Mouse (Mus musculus) MEL (cell line): ENCODE measurements around the gene Krtap3-2. TPM values are rescaled to one million over a fixed set of nuclear protein-coding genes. Genes with fewer than 3 reads are reported as not detected.

ENCODE experiments used
- DNase-seq: peaks from one replicate; pipeline ENCODE4 v3.0.0; 2011; ENCODE audit warnings: low read depth, low spot score
- H3K27ac ChIP-seq: 2 replicates; pipeline ENCODE4 v1.5.1; 2012; ENCODE audit warnings: low read depth, mild to moderate bottlenecking, control low read depth, low read length, moderate library complexity; ENCODE audit not compliant: control insufficient read depth
- H3K27me3 ChIP-seq, 2 experiments: fragments of 150-350 bp in 1 of 2; sonication (generic) in 1 of 2; 2 replicates each; pipeline ENCODE4 v1.6.1; 2012; ENCODE audit warnings: low read length in 2 of 2, mild to moderate bottlenecking in 2 of 2, improper control_type of control experiment in 1 of 2, moderate library complexity in 1 of 2; ENCODE audit not compliant: insufficient read depth in 2 of 2, control insufficient read depth in 1 of 2
- H3K36me3 ChIP-seq, 2 experiments: 2 replicates each; pipeline ENCODE4 v1.6.1; 2012 to 2014; ENCODE audit warnings: low read length in 2 of 2, improper control_type of control experiment in 1 of 2, inconsistent platforms in 1 of 2, mild to moderate bottlenecking in 1 of 2; ENCODE audit not compliant: insufficient read depth in 2 of 2, control insufficient read depth in 1 of 2
- H3K4me1 ChIP-seq, 2 experiments: fragments of 150-350 bp in 1 of 2; sonication (generic) in 1 of 2; 2 replicates each; pipeline ENCODE4 v1.6.1; 2012; ENCODE audit warnings: low read length in 2 of 2, improper control_type of control experiment in 1 of 2, mild to moderate bottlenecking in 1 of 2; ENCODE audit not compliant: insufficient read depth in 2 of 2, control insufficient read depth in 1 of 2
- H3K4me3 ChIP-seq, 2 experiments: fragments of 150-350 bp in 1 of 2; sonication (generic) in 1 of 2; 2 replicates each; pipeline ENCODE4 v1.5.1; 2012; ENCODE audit warnings: low read depth in 2 of 2, low read length in 2 of 2, mild to moderate bottlenecking in 2 of 2, moderate library complexity in 2 of 2, control low read depth in 1 of 2, improper control_type of control experiment in 1 of 2; ENCODE audit not compliant: control insufficient read depth in 1 of 2, insufficient read depth in 1 of 2
- H3K79me2 ChIP-seq: 2 replicates; pipeline ENCODE4 v1.6.1; 2012; ENCODE audit warnings: mild to moderate bottlenecking, low read length, moderate library complexity; ENCODE audit not compliant: control insufficient read depth, poor library complexity, insufficient read depth
- H3K9ac ChIP-seq: 2 replicates; pipeline ENCODE4 v1.6.1; 2012; ENCODE audit warnings: low read depth, mild to moderate bottlenecking, control low read depth, low read length, moderate library complexity; ENCODE audit not compliant: control insufficient read depth, poor library complexity, severe bottlenecking
- H3K9me3 ChIP-seq: fragments of 150-350 bp; sonication (generic); replicated peaks from 2 replicates; pipeline ENCODE4 v1.6.1; 2012; ENCODE audit warnings: mild to moderate bottlenecking, low read length, improper control_type of control experiment, moderate library complexity; ENCODE audit not compliant: insufficient read depth
- BHLHE40 ChIP-seq: IDR thresholded peaks from 2 replicates; pipeline ENCODE4 v1.6.1; 2012; ENCODE audit warnings: low read depth, mild to moderate bottlenecking, inconsistent platforms, low read length, improper control_type of control experiment, borderline replicate concordance
- CHD2 ChIP-seq: IDR thresholded peaks from 2 replicates; pipeline ENCODE4 v1.6.1; 2011; ENCODE audit warnings: low read length, improper control_type of control experiment
- EP300 ChIP-seq, 2 experiments: IDR thresholded peaks; 2 replicates each; pipeline ENCODE4 v1.6.1; 2011; ENCODE audit warnings: improper control_type of control experiment in 2 of 2, low read length in 2 of 2, low read depth in 1 of 2, mild to moderate bottlenecking in 1 of 2
- NELFE ChIP-seq: IDR thresholded peaks from 2 replicates; pipeline ENCODE4 v1.6.1; 2011; ENCODE audit warnings: low read depth, low read length, improper control_type of control experiment
- SMC3 ChIP-seq: IDR thresholded peaks from 2 replicates; pipeline ENCODE4 v1.6.1; 2011; ENCODE audit warnings: low read depth, low read length, improper control_type of control experiment
- TAL1 ChIP-seq: IDR thresholded peaks from 2 replicates; pipeline ENCODE4 v1.6.1; 2012; ENCODE audit warnings: mild to moderate bottlenecking, inconsistent platforms, low read length, moderate library complexity, mixed read lengths
- TBP ChIP-seq: IDR thresholded peaks from 2 replicates; pipeline ENCODE4 v1.8.0; 2011; ENCODE audit warnings: low read depth, low read length, improper control_type of control experiment
- UBTF ChIP-seq: IDR thresholded peaks from 2 replicates; pipeline ENCODE4 v1.6.1; 2012; ENCODE audit warnings: low read depth, mild to moderate bottlenecking, inconsistent platforms, low read length, improper control_type of control experiment, moderate library complexity, borderline replicate concordance; ENCODE audit not compliant: insufficient read depth
- polyA plus RNA-seq, 2 experiments: library from polyadenylated mRNA; stranded (reverse) in 1 of 2; unstranded in 1 of 2; fragments of >175 nt in 1 of 2; fragments of >200 nt in 1 of 2; gene quantifications; 2 replicates each; pipeline versions ENCODE4 v1.2.1 to v1.2.4; 2012; ENCODE audit warnings: low replicate concordance in 2 of 2, low read depth in 1 of 2; ENCODE audit not compliant: insufficient read length in 2 of 2, insufficient read depth in 1 of 2, missing spikeins in 1 of 2
- total RNA-seq: library from RNA; depleted of rRNA; stranded (reverse); fragments of 300-350 nt; gene quantifications from 2 replicates; pipeline ENCODE4 v1.2.3, GENCODE M21; 2012; rRNA removed

Krtap3-2 gene
- total and polyA plus RNA-seq, 3 experiments, result not detected

DNA sequence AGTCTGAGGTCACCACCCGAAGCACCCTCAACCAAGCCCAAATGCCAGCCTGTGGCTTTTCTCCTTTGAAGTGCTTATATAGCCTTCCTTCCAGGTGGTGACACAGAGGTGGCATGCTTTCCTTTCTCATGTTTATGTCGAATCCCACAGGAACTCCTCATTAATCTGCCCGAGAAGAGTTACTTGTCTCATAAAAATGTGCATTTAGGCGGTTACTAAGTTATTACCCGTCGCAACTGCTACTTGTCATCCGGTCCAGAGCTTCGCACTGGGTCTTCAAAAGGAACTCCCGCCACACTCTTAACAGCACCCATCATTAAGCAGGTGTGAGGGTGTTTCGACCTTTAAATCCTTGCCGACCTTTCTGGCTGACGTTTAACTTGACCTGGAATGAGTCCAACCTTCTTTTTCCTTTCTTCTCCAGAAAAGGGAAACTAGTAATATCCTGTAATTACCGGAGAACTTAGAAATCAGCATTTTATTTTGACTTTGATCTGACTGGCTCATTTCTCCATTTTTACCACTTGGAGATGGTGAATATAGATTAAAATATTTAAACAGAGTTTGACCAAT, 35.3 kb downstream of the Krtap3-2 start, which contains the start of gene Krt39:
TSS of gene Krt39 (minus strand) at position 51 of the 573 bp plus-strand sequence.
- Histone ChIP-seq H3K27me3 (no peaks in the 10 kb centered on the region), H3K4me1 (no peaks in the 10 kb centered on the region), H3K27ac (no peak within 1 kb of the TSS), H3K9me3 (no peaks in the 10 kb centered on the region), H3K4me3 (no peak within 1 kb of the TSS), H3K36me3 (no peaks in the 10 kb centered on the region), H3K79me2 (no peaks in the 10 kb centered on the region), H3K9ac (no peak within 1 kb of the TSS)
- TF ChIP-seq EP300 (IDR thresholded peaks at IDR 0.05; ENCODE audit: low read depth in 1 of 2, low read length in 2 of 2), result no peak
- no peak for TF ChIP-seq TAL1
- no peak for TF ChIP-seq TBP
- no peak for DNase-seq

DNA sequence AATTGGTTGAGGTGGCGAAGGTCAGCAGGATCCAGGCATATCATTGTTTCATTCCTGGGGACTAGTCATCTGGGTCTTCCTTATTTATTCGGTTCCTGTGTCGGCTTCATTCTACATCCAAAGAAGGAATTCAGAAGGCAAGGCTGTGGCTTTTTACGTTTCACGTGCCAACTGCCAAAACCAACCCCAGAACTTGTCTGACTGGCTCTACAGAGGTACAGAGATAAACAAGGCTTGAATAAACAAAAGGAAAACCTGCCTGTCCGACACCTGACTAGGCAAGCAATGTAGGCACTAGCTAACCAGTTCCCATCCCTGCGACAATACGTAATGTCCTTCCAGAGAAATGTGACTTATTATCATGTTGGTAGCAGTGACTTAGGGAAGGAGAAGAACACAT, 42.6 kb downstream of the Krtap3-2 start:
- Histone ChIP-seq H3K79me2 (no peaks in the 10 kb centered on the region), H3K4me1 (no peaks in the 10 kb centered on the region), H3K27me3 (no peaks in the 10 kb centered on the region; a peak in 1 of 4 replicates), H3K9ac (no peak overlapping the region), H3K27ac (no peak overlapping the region), H3K36me3 (no peaks in the 10 kb centered on the region), H3K4me3 (no peak overlapping the region), H3K9me3 (no peaks in the 10 kb centered on the region)
- TF ChIP-seq BHLHE40 (no peak), UBTF (no peak), TAL1 (no peak), TBP (no peak), SMC3 (no peak), NELFE (no peak), CHD2 (no peak)
- no peak for DNase-seq

Other genes with a start within 250 kb of the Krtap3-2 start
Only the 30 nearest of the 35 such genes appear.
- gene Krt26, start 218.9 kb downstream of the Krtap3-2 start, total RNA-seq, result not detected in 2 replicates
- not detected for gene Krt26, start 218.9 kb downstream of the Krtap3-2 start, polyA plus RNA-seq
- gene Krt27, start 205.7 kb downstream of the Krtap3-2 start, total RNA-seq, result not detected in 2 replicates
- not detected for gene Krt27, start 205.7 kb downstream of the Krtap3-2 start, polyA plus RNA-seq
- not detected in 2 replicates for gene Krt28, start 181.9 kb downstream of the Krtap3-2 start, total RNA-seq
- not detected for gene Krt28, start 181.9 kb downstream of the Krtap3-2 start, polyA plus RNA-seq
- not detected in 2 replicates for gene Krt10, start 167.5 kb downstream of the Krtap3-2 start, total RNA-seq
- not detected for gene Krt10, start 167.5 kb downstream of the Krtap3-2 start, polyA plus RNA-seq
- not detected in 2 replicates for gene Krt12, start 134.6 kb downstream of the Krtap3-2 start, total RNA-seq
- under 1 TPM in 1 of 2 experiments, not detected in 1; 0.10 TPM for gene Krt12, start 134.6 kb downstream of the Krtap3-2 start, polyA plus RNA-seq
- gene Krt20, start 118.7 kb downstream of the Krtap3-2 start, total RNA-seq, result not detected in 2 replicates
- gene Krt20, start 118.7 kb downstream of the Krtap3-2 start, polyA plus RNA-seq, result not detected
- not detected in 2 replicates for gene Krt23, start 63.7 kb downstream of the Krtap3-2 start, total RNA-seq
- not detected for gene Krt23, start 63.7 kb downstream of the Krtap3-2 start, polyA plus RNA-seq
- gene Krt39, start 35.5 kb downstream of the Krtap3-2 start, total RNA-seq, result not detected in 2 replicates
- not detected for gene Krt39, start 35.5 kb downstream of the Krtap3-2 start, polyA plus RNA-seq
- gene Krt40, start 13.7 kb downstream of the Krtap3-2 start, total RNA-seq, result not detected in 2 replicates
- gene Krt40, start 13.7 kb downstream of the Krtap3-2 start, polyA plus RNA-seq, result not detected
- not detected in 2 replicates for gene Krtap3-3, start 6.0 kb downstream of the Krtap3-2 start, total RNA-seq
- gene Krtap3-3, start 6.0 kb downstream of the Krtap3-2 start, polyA plus RNA-seq, result not detected
- not detected in 2 replicates for gene Gm11939, start 2.6 kb upstream of the Krtap3-2 start, total RNA-seq
- not detected for gene Gm11939, start 2.6 kb upstream of the Krtap3-2 start, polyA plus RNA-seq
- gene Krtap3-1, start 9.8 kb upstream of the Krtap3-2 start, total RNA-seq, result not detected in 2 replicates
- not detected for gene Krtap3-1, start 9.8 kb upstream of the Krtap3-2 start, polyA plus RNA-seq
- gene Krtap1-5, start 24.2 kb upstream of the Krtap3-2 start, total RNA-seq, result not detected in 2 replicates
- gene Krtap1-5, start 24.2 kb upstream of the Krtap3-2 start, polyA plus RNA-seq, result not detected
- gene Krtap1-4, start 26.8 kb upstream of the Krtap3-2 start, total RNA-seq, result not detected in 2 replicates
- gene Krtap1-4, start 26.8 kb upstream of the Krtap3-2 start, polyA plus RNA-seq, result not detected
- not detected in 2 replicates for gene Krtap1-3, start 34.5 kb upstream of the Krtap3-2 start, total RNA-seq
- gene Krtap1-3, start 34.5 kb upstream of the Krtap3-2 start, polyA plus RNA-seq, result not detected
- gene Krtap9-3, start 41.3 kb upstream of the Krtap3-2 start, total RNA-seq, result not detected in 2 replicates
- gene Krtap9-3, start 41.3 kb upstream of the Krtap3-2 start, polyA plus RNA-seq, result not detected
- gene Gm11938, start 46.5 kb upstream of the Krtap3-2 start, total RNA-seq, result not detected in 2 replicates
- not detected for gene Gm11938, start 46.5 kb upstream of the Krtap3-2 start, polyA plus RNA-seq
- not detected in 2 replicates for gene Gm11937, start 53.3 kb upstream of the Krtap3-2 start, total RNA-seq
- not detected for gene Gm11937, start 53.3 kb upstream of the Krtap3-2 start, polyA plus RNA-seq
- gene Krtap2-4, start 58.0 kb upstream of the Krtap3-2 start, total RNA-seq, result not detected in 2 replicates
- not detected for gene Krtap2-4, start 58.0 kb upstream of the Krtap3-2 start, polyA plus RNA-seq
- not detected in 2 replicates for gene Gm11562, start 63.6 kb upstream of the Krtap3-2 start, total RNA-seq
- not detected for gene Gm11562, start 63.6 kb upstream of the Krtap3-2 start, polyA plus RNA-seq
- not detected in 2 replicates for gene Krtap4-1, start 71.4 kb upstream of the Krtap3-2 start, total RNA-seq
- gene Krtap4-1, start 71.4 kb upstream of the Krtap3-2 start, polyA plus RNA-seq, result not detected
- gene Krtap4-2, start 78.2 kb upstream of the Krtap3-2 start, total RNA-seq, result not detected in 2 replicates
- not detected for gene Krtap4-2, start 78.2 kb upstream of the Krtap3-2 start, polyA plus RNA-seq
- not detected in 2 replicates for gene Krtap4-7, start 87.2 kb upstream of the Krtap3-2 start, total RNA-seq
- gene Krtap4-7, start 87.2 kb upstream of the Krtap3-2 start, polyA plus RNA-seq, result not detected
- gene Gm11555, start 93.4 kb upstream of the Krtap3-2 start, total RNA-seq, result not detected in 2 replicates
- not detected for gene Gm11555, start 93.4 kb upstream of the Krtap3-2 start, polyA plus RNA-seq
- not detected in 2 replicates for gene Gm11563, start 102.1 kb upstream of the Krtap3-2 start, total RNA-seq
- not detected for gene Gm11563, start 102.1 kb upstream of the Krtap3-2 start, polyA plus RNA-seq
- not detected in 2 replicates for gene Krtap4-6, start 109.1 kb upstream of the Krtap3-2 start, total RNA-seq
- gene Krtap4-6, start 109.1 kb upstream of the Krtap3-2 start, polyA plus RNA-seq, result not detected
- not detected in 2 replicates for gene Gm14190, start 133.9 kb upstream of the Krtap3-2 start, total RNA-seq
- gene Gm14190, start 133.9 kb upstream of the Krtap3-2 start, polyA plus RNA-seq, result not detected
- not detected in 2 replicates for gene Gm14180, start 177.4 kb upstream of the Krtap3-2 start, total RNA-seq
- gene Gm14180, start 177.4 kb upstream of the Krtap3-2 start, polyA plus RNA-seq, result not detected
- gene Gm11595, start 216.1 kb upstream of the Krtap3-2 start, total RNA-seq, result not detected in 2 replicates
- not detected for gene Gm11595, start 216.1 kb upstream of the Krtap3-2 start, polyA plus RNA-seq
- gene Krtap4-8, start 223.9 kb upstream of the Krtap3-2 start, total RNA-seq, result not detected in 2 replicates
- not detected for gene Krtap4-8, start 223.9 kb upstream of the Krtap3-2 start, polyA plus RNA-seq